Mouse (Mus musculus) lung, postnatal 0 days (tissue): ENCODE measurements at regions not wholly inside any gene's neighbourhood (a gene's known extent, or its start where the extent isn't known, plus 50 kb on each side); places are given as distances from the start of the nearest gene placed in this dataset.

Experiments
- CTCF ChIP-seq: IDR thresholded peaks from 2 replicates; pipeline ENCODE4 v1.5.1; 2016; ENCODE audit warnings: antibody characterized with exemption, mild to moderate bottlenecking
- EP300 ChIP-seq: IDR thresholded peaks from 2 replicates; pipeline ENCODE4 v1.6.1; 2016; ENCODE audit warnings: antibody characterized with exemption, mild to moderate bottlenecking, control low read depth

- no peak for TF ChIP-seq EP300
- no peak for TF ChIP-seq CTCF
These were observed 107.4 kb downstream of the Ets2 start for GRCm38 (mm10) chr16:95809127-95809876.
